Mouse (Mus musculus): Measurements from ENCODE around the gene Spaca3. TPM values are rescaled to one million over a fixed set of nuclear protein-coding genes. Genes with fewer than 3 reads are reported as not detected.
A peak's percentile ranks its signal among the peaks of the same experiment; 100 is the strongest.

Spaca3 gene
- polyA plus RNA-seq, 1 experiment: not detected

- Histone ChIP-seq H3K36me3 (ENCODE audit: control insufficient read depth, insufficient read depth) (no peaks in the 10 kb centered on the region), H3K27me3 (ENCODE audit: control insufficient read depth, insufficient read depth, insufficient read length) (peaks cover 25% of the 10 kb centered on the region)
- peak; percentile 4 for TF ChIP-seq CTCF (IDR thresholded peaks at IDR 0.05; ENCODE audit: control insufficient read depth, insufficient read depth, insufficient read length)
- TF ChIP-seq USF1 (IDR thresholded peaks at IDR 0.05; ENCODE audit: low read depth): no peak
These were observed 6.3 kb upstream of the Spaca3 start for GRCm38 (mm10) chr11:80851859-80852258.

GRCm38 (mm10) chr11:80853014-80853413 is 5.2 kb upstream of the Spaca3 start:
- no peak overlapping the region for H3ac ChIP-seq (ENCODE audit: control insufficient read depth, insufficient read length, low read depth)
- TF ChIP-seq FOSL1 (IDR thresholded peaks at IDR 0.05; ENCODE audit: insufficient read depth, low read length, poor library complexity, severe bottlenecking): no peak
- TF ChIP-seq CEBPB (IDR thresholded peaks at IDR 0.05; ENCODE audit: low read depth): peak; percentile 46
- TF ChIP-seq MYOD1 (IDR thresholded peaks at IDR 0.05; ENCODE audit: control insufficient read depth, insufficient read length, low read depth): no peak
- no peaks in the 10 kb centered on the region for H3K79me3 ChIP-seq (ENCODE audit: low read depth)
- H3K79me2 ChIP-seq (ENCODE audit: control insufficient read depth, insufficient read depth): no peaks in the 10 kb centered on the region
- H3K27me3 ChIP-seq (ENCODE audit: control insufficient read depth, insufficient read depth, insufficient read length): peaks cover 23% of the 10 kb centered on the region
- no peaks in the 10 kb centered on the region for H3K36me3 ChIP-seq (ENCODE audit: control insufficient read depth, insufficient read depth)
- no peak overlapping the region for H3K4me3 ChIP-seq (ENCODE audit: insufficient read depth, poor library complexity, severe bottlenecking)

More at GRCm38 (mm10) chr11:80851859-80852258, 6.3 kb upstream of the Spaca3 start:
- Histone ChIP-seq H3K79me3 (ENCODE audit: low read depth) (no peaks in the 10 kb centered on the region), H3K79me2 (ENCODE audit: control insufficient read depth, insufficient read depth) (no peaks in the 10 kb centered on the region), H3ac (ENCODE audit: control insufficient read depth, insufficient read length, low read depth) (no peak overlapping the region), H3K4me3 (ENCODE audit: insufficient read depth, poor library complexity, severe bottlenecking) (no peak overlapping the region)

GRCm38 (mm10) chr11:80854430-80854829 is 3.7 kb upstream of the Spaca3 start:
- TF ChIP-seq MYOD1 (IDR thresholded peaks at IDR 0.05; ENCODE audit: control insufficient read depth, insufficient read length, low read depth) (no peak), FOSL1 (IDR thresholded peaks at IDR 0.05; ENCODE audit: insufficient read depth, low read length, poor library complexity, severe bottlenecking) (no peak), MAX (IDR thresholded peaks at IDR 0.05) (no peak), MYOG (IDR thresholded peaks at IDR 0.05; ENCODE audit: control insufficient read depth, extremely low read depth, insufficient read length) (no peak), CTCF (IDR thresholded peaks at IDR 0.05; ENCODE audit: control insufficient read depth, insufficient read depth, insufficient read length) (no peak), USF1 (IDR thresholded peaks at IDR 0.05; ENCODE audit: low read depth) (no peak), CEBPB (IDR thresholded peaks at IDR 0.05; ENCODE audit: low read depth) (no peak)
- Histone ChIP-seq H3ac (ENCODE audit: control insufficient read depth, insufficient read length, low read depth) (no peak overlapping the region), H3K79me3 (ENCODE audit: low read depth) (no peaks in the 10 kb centered on the region), H3K36me3 (ENCODE audit: control insufficient read depth, insufficient read depth) (no peaks in the 10 kb centered on the region), H3K79me2 (ENCODE audit: control insufficient read depth, insufficient read depth) (no peaks in the 10 kb centered on the region), H3K27me3 (ENCODE audit: control insufficient read depth, insufficient read depth, insufficient read length) (peaks cover 28% of the 10 kb centered on the region), H3K4me3 (ENCODE audit: insufficient read depth, poor library complexity, severe bottlenecking) (no peak overlapping the region)

- Histone ChIP-seq H3K27me3 (ENCODE audit: control insufficient read depth, insufficient read depth, insufficient read length) (peaks cover 28% of the 10 kb centered on the region), H3K36me3 (ENCODE audit: control insufficient read depth, insufficient read depth) (no peaks in the 10 kb centered on the region), H3ac (ENCODE audit: control insufficient read depth, insufficient read length, low read depth) (no peak overlapping the region), H3K79me3 (ENCODE audit: low read depth) (no peaks in the 10 kb centered on the region), H3K79me2 (ENCODE audit: control insufficient read depth, insufficient read depth) (no peaks in the 10 kb centered on the region), H3K4me3 (ENCODE audit: insufficient read depth, poor library complexity, severe bottlenecking) (no peak overlapping the region)
- TF ChIP-seq MAX (IDR thresholded peaks at IDR 0.05) (no peak), USF1 (IDR thresholded peaks at IDR 0.05; ENCODE audit: low read depth) (no peak), FOSL1 (IDR thresholded peaks at IDR 0.05; ENCODE audit: insufficient read depth, low read length, poor library complexity, severe bottlenecking) (no peak), CTCF (IDR thresholded peaks at IDR 0.05; ENCODE audit: control insufficient read depth, insufficient read depth, insufficient read length) (no peak), CEBPB (IDR thresholded peaks at IDR 0.05; ENCODE audit: low read depth) (no peak), MYOG (IDR thresholded peaks at IDR 0.05; ENCODE audit: control insufficient read depth, extremely low read depth, insufficient read length) (no peak), MYOD1 (IDR thresholded peaks at IDR 0.05; ENCODE audit: control insufficient read depth, insufficient read length, low read depth) (no peak)
These were observed 3.3 kb upstream of the Spaca3 start for GRCm38 (mm10) chr11:80854908-80855307.

- Histone ChIP-seq H3K27me3 (ENCODE audit: control insufficient read depth, insufficient read depth, insufficient read length) (peaks cover 23% of the 10 kb centered on the region), H3ac (ENCODE audit: control insufficient read depth, insufficient read length, low read depth) (no peak overlapping the region), H3K79me3 (ENCODE audit: low read depth) (no peaks in the 10 kb centered on the region), H3K79me2 (ENCODE audit: control insufficient read depth, insufficient read depth) (no peaks in the 10 kb centered on the region), H3K36me3 (ENCODE audit: control insufficient read depth, insufficient read depth) (no peaks in the 10 kb centered on the region), H3K4me3 (ENCODE audit: insufficient read depth, poor library complexity, severe bottlenecking) (no peak overlapping the region)
- TF ChIP-seq MYOG (IDR thresholded peaks at IDR 0.05; ENCODE audit: control insufficient read depth, extremely low read depth, insufficient read length) (no peak), CTCF (IDR thresholded peaks at IDR 0.05; ENCODE audit: control insufficient read depth, insufficient read depth, insufficient read length) (no peak), FOSL1 (IDR thresholded peaks at IDR 0.05; ENCODE audit: insufficient read depth, low read length, poor library complexity, severe bottlenecking) (no peak), CEBPB (IDR thresholded peaks at IDR 0.05; ENCODE audit: low read depth) (no peak), MAX (IDR thresholded peaks at IDR 0.05) (no peak), USF1 (IDR thresholded peaks at IDR 0.05; ENCODE audit: low read depth) (no peak), MYOD1 (IDR thresholded peaks at IDR 0.05; ENCODE audit: control insufficient read depth, insufficient read length, low read depth) (no peak)
These were observed 1.3 kb upstream of the Spaca3 start for GRCm38 (mm10) chr11:80856827-80857226.

GRCm38 (mm10) chr11:80862941-80863340 is 4.8 kb downstream of the Spaca3 start:
- H3K79me3 ChIP-seq (ENCODE audit: low read depth): no peaks in the 10 kb centered on the region
- peaks cover 25% of the 10 kb centered on the region for H3K27me3 ChIP-seq (ENCODE audit: control insufficient read depth, insufficient read depth, insufficient read length)
- no peaks in the 10 kb centered on the region for H3K79me2 ChIP-seq (ENCODE audit: control insufficient read depth, insufficient read depth)
- no peaks in the 10 kb centered on the region for H3K36me3 ChIP-seq (ENCODE audit: control insufficient read depth, insufficient read depth)
- H3K4me3 ChIP-seq (ENCODE audit: insufficient read depth, poor library complexity, severe bottlenecking): no peak overlapping the region
- no peak overlapping the region for H3ac ChIP-seq (ENCODE audit: control insufficient read depth, insufficient read length, low read depth)
- no peak for TF ChIP-seq MYOG (IDR thresholded peaks at IDR 0.05; ENCODE audit: control insufficient read depth, extremely low read depth, insufficient read length)
- TF ChIP-seq MYOD1 (IDR thresholded peaks at IDR 0.05; ENCODE audit: control insufficient read depth, insufficient read length, low read depth): no peak
- TF ChIP-seq CTCF (IDR thresholded peaks at IDR 0.05; ENCODE audit: control insufficient read depth, insufficient read depth, insufficient read length): no peak
- no peak for TF ChIP-seq CEBPB (IDR thresholded peaks at IDR 0.05; ENCODE audit: low read depth)
- TF ChIP-seq USF1 (IDR thresholded peaks at IDR 0.05; ENCODE audit: low read depth): no peak
- TF ChIP-seq MAX (IDR thresholded peaks at IDR 0.05): no peak
- TF ChIP-seq FOSL1 (IDR thresholded peaks at IDR 0.05; ENCODE audit: insufficient read depth, low read length, poor library complexity, severe bottlenecking): no peak
